Mouse (Mus musculus) forebrain, postnatal 0 days (tissue): Measurements from ENCODE around the gene B3gnt8. TPM values are rescaled to one million over a fixed set of nuclear protein-coding genes. Genes with fewer than 3 reads are reported as not detected.

Experiments used
- ATAC-seq: fragments of 200-750 bp; cut with Nextera tagmentation; 2 replicates; pipeline ENCODE4 v1.8.0; 2017; ENCODE audit warnings: mild to moderate bottlenecking, moderate library complexity
- DNase-seq: peaks from one replicate; pipeline ENCODE4 v3.0.0-alpha.2; 2015
- H3K27ac ChIP-seq: fragments of 300-500 bp; sonication (generic); 2 replicates; pipeline ENCODE4 v1.5.1; 2014; ENCODE audit warnings: low read depth, mild to moderate bottlenecking, antibody characterized with exemption, low read length, moderate library complexity, mixed read lengths
- H3K27me3 ChIP-seq: fragments of 300-500 bp; sonication (generic); 2 replicates; pipeline ENCODE4 v1.6.1; 2014; ENCODE audit warnings: mild to moderate bottlenecking, low read length, mixed read lengths; ENCODE audit not compliant: insufficient read depth
- H3K36me3 ChIP-seq: fragments of 300-500 bp; sonication (generic); 2 replicates; pipeline ENCODE4 v1.6.1; 2014; ENCODE audit warnings: mild to moderate bottlenecking, moderate library complexity; ENCODE audit not compliant: insufficient read depth
- H3K4me1 ChIP-seq: fragments of 300-500 bp; sonication (generic); 2 replicates; pipeline ENCODE4 v1.6.1; 2014; ENCODE audit warnings: antibody characterized with exemption; ENCODE audit not compliant: insufficient read depth
- H3K4me2 ChIP-seq: fragments of 300-500 bp; sonication (generic); 2 replicates; pipeline ENCODE4 v1.6.1; 2014; ENCODE audit warnings: low read depth, mild to moderate bottlenecking, moderate library complexity
- H3K4me3 ChIP-seq: fragments of 300-500 bp; sonication (generic); 2 replicates; pipeline ENCODE4 v1.5.1; 2014; ENCODE audit warnings: low read depth, low read length, mixed read lengths
- H3K9ac ChIP-seq: fragments of 300-500 bp; sonication (generic); 2 replicates; pipeline ENCODE4 v1.6.1; 2014; ENCODE audit warnings: mild to moderate bottlenecking
- H3K9me3 ChIP-seq: fragments of 300-500 bp; sonication (generic); 2 replicates; pipeline ENCODE4 v1.6.1; 2016; ENCODE audit warnings: low read length
- CTCF ChIP-seq: sonication (generic); IDR thresholded peaks from 2 replicates; pipeline ENCODE4 v1.5.1; 2016; ENCODE audit warnings: antibody characterized with exemption, control low read depth, low read depth
- WGBS: fragments of 180-500 bp; shearing (Covaris S2); extraction: QIAGEN DNeasy Blood & Tissue Kit; methylation state at CpG from one replicate; pipeline ENCODE4 v1.1.7; 2014; 5-methylcytosine and 5-hydroxymethylcytosine counted together
- polyA plus RNA-seq: library from polyadenylated mRNA; unstranded; fragments of >200 nt; fragmentation: Nextera tagmentation; extraction: Ambion mirVana; gene quantifications from 2 replicates; pipeline ENCODE4 v1.2.1, GENCODE M21; 2015
- total RNA-seq: library from RNA; depleted of rRNA; stranded (reverse); fragments of >200 nt; gene quantifications from 2 replicates; pipeline ENCODE4 v1.2.3, GENCODE M21; 2014

The B3gnt8 gene
- total and polyA plus RNA-seq, 2 experiments from 2014 or later = 0.95 to 1.3 TPM

GRCm38 (mm10) chr7:25627431-25628322, 1.2 kb downstream of the B3gnt8 start:
- Histone ChIP-seq H3K4me2 (peak overlapping the region; percentile 37), H3K36me3 (peaks cover 47% of the 10 kb centered on the region), H3K27me3 (no peaks in the 10 kb centered on the region; the same call in 1 of the 2 replicates), H3K4me3 (peak overlapping the region; percentile 11; the same call in 1 of the 2 replicates), H3K9me3 (no peaks in the 10 kb centered on the region), H3K27ac (no peak overlapping the region), H3K9ac (peak overlapping the region; percentile 28; the same call in 1 of the 2 replicates), H3K4me1 (no peaks in the 10 kb centered on the region; the same call in 1 of the 2 replicates)
- ATAC-seq (peak; percentile 34; the same call in 1 of the 2 replicates), DNase-seq (no peak)
- 21% methylated on average over 38 of the region's 38 CpGs for WGBS
- no peak for TF ChIP-seq CTCF

GRCm38 (mm10) chr7:25628323-25628620, 1.8 kb downstream of the B3gnt8 start:
- no peak overlapping the region for H3K4me3 ChIP-seq
- ATAC-seq = no peak
- no peaks in the 10 kb centered on the region; the same call in 1 of the 2 replicates for H3K4me1 ChIP-seq
- H3K9me3 ChIP-seq = no peaks in the 10 kb centered on the region
- no peak overlapping the region for H3K9ac ChIP-seq
- TF ChIP-seq CTCF = no peak
- no peak overlapping the region for H3K4me2 ChIP-seq
- no peak overlapping the region for H3K27ac ChIP-seq
- whole genome bisulfite sequencing = 66% methylated on average over 8 of the region's 8 CpGs
- H3K36me3 ChIP-seq = peaks cover 48% of the 10 kb centered on the region
- no peak for DNase-seq
- H3K27me3 ChIP-seq = no peaks in the 10 kb centered on the region; the same call in 1 of the 2 replicates

GRCm38 (mm10) chr7:25632679-25633078, 6.2 kb downstream of the B3gnt8 start:
- no peaks in the 10 kb centered on the region for H3K4me1 ChIP-seq
- DNase-seq = no peak
- no peaks in the 10 kb centered on the region; the same call in 1 of the 2 replicates for H3K27me3 ChIP-seq
- H3K9ac ChIP-seq = no peak overlapping the region
- WGBS = 92% methylated on average over 5 of the region's 5 CpGs
- no peak for ATAC-seq
- peaks cover 68% of the 10 kb centered on the region for H3K36me3 ChIP-seq
- TF ChIP-seq CTCF = no peak
- H3K4me2 ChIP-seq = no peak overlapping the region
- no peaks in the 10 kb centered on the region for H3K9me3 ChIP-seq
- no peak overlapping the region for H3K27ac ChIP-seq
- no peak overlapping the region for H3K4me3 ChIP-seq

GRCm38 (mm10) chr7:25636373-25636772, 9.9 kb downstream of the B3gnt8 start:
- Histone ChIP-seq H3K4me2 (no peak overlapping the region), H3K27ac (no peak overlapping the region), H3K9me3 (no peaks in the 10 kb centered on the region), H3K36me3 (peaks cover 66% of the 10 kb centered on the region), H3K9ac (no peak overlapping the region), H3K4me1 (no peaks in the 10 kb centered on the region), H3K27me3 (no peaks in the 10 kb centered on the region), H3K4me3 (no peak overlapping the region)
- ATAC-seq = no peak
- TF ChIP-seq CTCF = no peak
- WGBS = 83% methylated on average over 3 of the region's 3 CpGs
- no peak for DNase-seq

GRCm38 (mm10) chr7:25637099-25637498, 10.6 kb downstream of the B3gnt8 start:
- no peak overlapping the region for H3K9ac ChIP-seq
- no peaks in the 10 kb centered on the region for H3K4me1 ChIP-seq
- H3K9me3 ChIP-seq = no peaks in the 10 kb centered on the region
- no peak overlapping the region for H3K27ac ChIP-seq
- H3K36me3 ChIP-seq = peaks cover 65% of the 10 kb centered on the region
- WGBS = 84% methylated on average over 5 of the region's 5 CpGs
- no peak overlapping the region for H3K4me2 ChIP-seq
- H3K4me3 ChIP-seq = no peak overlapping the region
- ATAC-seq = no peak
- DNase-seq = no peak
- H3K27me3 ChIP-seq = no peaks in the 10 kb centered on the region
- TF ChIP-seq CTCF = no peak

- H3K4me3 ChIP-seq = no peak overlapping the region
- no peak overlapping the region for H3K9ac ChIP-seq
- DNase-seq = no peak
- H3K36me3 ChIP-seq = peaks cover 39% of the 10 kb centered on the region
- H3K27ac ChIP-seq = no peak overlapping the region
- H3K4me2 ChIP-seq = no peak overlapping the region
- no peaks in the 10 kb centered on the region for H3K4me1 ChIP-seq
- 73% methylated on average over 4 of the region's 4 CpGs for WGBS
- H3K27me3 ChIP-seq = no peaks in the 10 kb centered on the region
- H3K9me3 ChIP-seq = no peaks in the 10 kb centered on the region
- no peak for ATAC-seq
- no peak for TF ChIP-seq CTCF
Measured at GRCm38 (mm10) chr7:25639754-25640153, 13.3 kb downstream of the B3gnt8 start.

- Histone ChIP-seq H3K4me1 (no peaks in the 10 kb centered on the region), H3K36me3 (peaks cover 11% of the 10 kb centered on the region), H3K4me3 (no peak overlapping the region), H3K4me2 (no peak overlapping the region), H3K9me3 (no peaks in the 10 kb centered on the region), H3K9ac (no peak overlapping the region), H3K27me3 (no peaks in the 10 kb centered on the region), H3K27ac (no peak overlapping the region)
- no peak for ATAC-seq
- no peak for DNase-seq
- WGBS = 76% methylated on average over 10 of the region's 10 CpGs
- no peak for TF ChIP-seq CTCF
Measured at GRCm38 (mm10) chr7:25644136-25644535, 17.7 kb downstream of the B3gnt8 start.
